Mouse (Mus musculus) layer of hippocampus, postnatal 36 days (tissue): Measurements from ENCODE around the gene Gpr132. TPM values are rescaled to one million over a fixed set of nuclear protein-coding genes. Genes with fewer than 3 reads are reported as not detected.
A peak's percentile ranks its signal among the peaks of the same experiment; 100 is the strongest.
"Not testable (repeated sequence)": the region's sequence is repeated elsewhere in the genome, so short reads cannot be mapped to it uniquely, and the experiment has no call there.

Experiments
- DNase-seq, 2 experiments: peaks; one replicate each; pipeline ENCODE4 v3.0.0; 2022
- total RNA-seq, 2 experiments: library from RNA; stranded (reverse); gene quantifications; 2 replicates each; pipeline ENCODE4 v1.2.3; 2021

The Gpr132 gene
- total RNA-seq, 2 experiments from 2014 or later, result not detected

- no peak for DNase-seq
These were observed 48.9 kb downstream of the Gpr132 start for GRCm38 (mm10) chr12:112819057-112819662.

- not testable (repeated sequence) for DNase-seq
These were observed 51.2 kb downstream of the Gpr132 start for GRCm38 (mm10) chr12:112816866-112817265.

GRCm38 (mm10) chr12:112816294-112816693 lies 51.7 kb downstream of the Gpr132 start:
- peak in 1 of 2 experiments; percentile 37 for DNase-seq

- no peak for DNase-seq
These were observed 53.2 kb downstream of the Gpr132 start for GRCm38 (mm10) chr12:112814682-112815470.

- no peak for DNase-seq
These were observed 54.7 kb downstream of the Gpr132 start for GRCm38 (mm10) chr12:112813370-112813769.

- no peak for DNase-seq
These were observed 57.7 kb downstream of the Gpr132 start for GRCm38 (mm10) chr12:112810092-112810885.

- no peak for DNase-seq
These were observed 58.4 kb downstream of the Gpr132 start for GRCm38 (mm10) chr12:112809641-112810040.

- peak; percentile 89 to 91 for DNase-seq
These were observed 59.3 kb downstream of the Gpr132 start, which contains the start of gene Clba1 for GRCm38 (mm10) chr12:112808587-112809364. Gene Clba1 (plus strand): TSS chr12:112808937.

GRCm38 (mm10) chr12:112808212-112808586 lies 59.8 kb downstream of the Gpr132 start:
- no peak for DNase-seq

GRCm38 (mm10) chr12:112807796-112808195 lies 60.2 kb downstream of the Gpr132 start:
- no peak for DNase-seq

GRCm38 (mm10) chr12:112806044-112806443 lies 62.0 kb downstream of the Gpr132 start:
- no peak for DNase-seq

GRCm38 (mm10) chr12:112804046-112804445 lies 64.0 kb downstream of the Gpr132 start:
- DNase-seq, result no peak

GRCm38 (mm10) chr12:112802917-112803316 lies 65.1 kb downstream of the Gpr132 start:
- no peak for DNase-seq

GRCm38 (mm10) chr12:112801864-112802846 lies 65.9 kb downstream of the Gpr132 start, which contains the start of gene Ahnak2:
Gene Ahnak2 (minus strand): TSS chr12:112802657.
- no peak for DNase-seq

Other genes starting within 250 kb of the Gpr132 start
- 10 to 100 TPM; 11.9 to 12.6 TPM for gene Adssl1, start 248.2 kb downstream of the Gpr132 start, total RNA-seq
- gene Siva1, start 223.5 kb downstream of the Gpr132 start, total RNA-seq, result 10 to 100 TPM; 20.2 to 24.0 TPM
- 100 to 1,000 TPM; 145 to 156 TPM for gene Akt1, start 193.3 kb downstream of the Gpr132 start, total RNA-seq
- gene Zbtb42, start 189.4 kb downstream of the Gpr132 start, total RNA-seq, result under 1 TPM; 0.37 to 0.38 TPM
- gene Cep170b, start 147.8 kb downstream of the Gpr132 start, total RNA-seq, result 100 to 1,000 TPM; 171 to 189 TPM
- gene Pld4, start 107.6 kb downstream of the Gpr132 start, total RNA-seq, result 1 to 10 TPM; 8.7 to 9.4 TPM
- 1 to 10 TPM; 2.8 to 2.9 TPM for gene Ahnak2, start 65.6 kb downstream of the Gpr132 start, total RNA-seq
- 10 to 100 TPM; 12.3 to 12.4 TPM for gene Clba1, start 59.3 kb downstream of the Gpr132 start, total RNA-seq
- gene Cdca4, start 38.8 kb downstream of the Gpr132 start, total RNA-seq, result 1 to 10 TPM; 7.8 to 8.1 TPM
- gene Jag2, start 61.5 kb upstream of the Gpr132 start, total RNA-seq, result 10 to 100 TPM; 43.8 to 45.6 TPM
- 10 to 100 TPM; 11.4 to 13.1 TPM for gene Nudt14, start 73.9 kb upstream of the Gpr132 start, total RNA-seq
- 10 to 100 TPM; 55.4 to 56.3 TPM for gene Btbd6, start 108.3 kb upstream of the Gpr132 start, total RNA-seq
- gene Brf1, start 132.5 kb upstream of the Gpr132 start, total RNA-seq, result 10 to 100 TPM; 54.8 to 57.8 TPM
- 10 to 100 TPM; 87.3 to 88.1 TPM for gene Pacs2, start 146.3 kb upstream of the Gpr132 start, total RNA-seq
- gene Tex22, start 206.3 kb upstream of the Gpr132 start, total RNA-seq, result under 1 TPM; 0.27 to 0.46 TPM
- gene Mta1, start 230.1 kb upstream of the Gpr132 start, total RNA-seq, result 10 to 100 TPM; 69.1 to 77.8 TPM